Mouse (Mus musculus) adrenal gland, postnatal 10 days (tissue): ENCODE data around the gene Cryzl2. TPM values are rescaled to one million over a fixed set of nuclear protein-coding genes. Genes with fewer than 3 reads are reported as not detected.

Source experiments
- DNase-seq: peaks from one replicate; pipeline ENCODE4 v3.0.0; 2021; ENCODE audit warnings: mixed read lengths
- total RNA-seq, 2 experiments: library from RNA; stranded (reverse); gene quantifications; 2 replicates each; pipeline ENCODE4 v1.2.3; 2021

The Cryzl2 gene
- total RNA-seq, 2 experiments from 2014 or later = 33.8 to 34.5 TPM

DNA sequence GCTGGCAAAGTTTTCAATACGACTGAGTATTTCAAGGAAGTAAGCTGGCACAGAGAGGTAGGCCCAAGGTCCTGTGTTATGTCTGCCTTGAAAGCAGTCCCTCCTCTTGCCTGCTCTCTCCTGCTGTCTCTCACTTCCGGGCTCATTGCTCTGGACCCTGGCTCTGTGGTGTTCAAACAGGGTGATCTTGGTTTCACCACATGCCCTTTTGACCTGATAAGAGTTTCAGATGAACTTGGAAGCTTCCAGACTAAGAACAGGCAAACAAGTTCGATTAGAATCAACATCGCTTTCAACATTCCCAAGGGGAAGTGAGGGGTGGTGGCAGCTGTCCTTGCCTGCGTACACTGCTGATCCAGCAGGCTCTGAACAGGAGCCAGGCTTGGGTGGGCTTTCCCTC, 68.2 kb downstream of the Cryzl2 start:
- DNase-seq = no peak

- DNase-seq = no peak
Observed at GRCm38 (mm10) chr1:157532826-157533460, 74.6 kb downstream of the Cryzl2 start.

- no peak for DNase-seq
Observed at GRCm38 (mm10) chr1:157535571-157535970, 77.2 kb downstream of the Cryzl2 start.

DNA sequence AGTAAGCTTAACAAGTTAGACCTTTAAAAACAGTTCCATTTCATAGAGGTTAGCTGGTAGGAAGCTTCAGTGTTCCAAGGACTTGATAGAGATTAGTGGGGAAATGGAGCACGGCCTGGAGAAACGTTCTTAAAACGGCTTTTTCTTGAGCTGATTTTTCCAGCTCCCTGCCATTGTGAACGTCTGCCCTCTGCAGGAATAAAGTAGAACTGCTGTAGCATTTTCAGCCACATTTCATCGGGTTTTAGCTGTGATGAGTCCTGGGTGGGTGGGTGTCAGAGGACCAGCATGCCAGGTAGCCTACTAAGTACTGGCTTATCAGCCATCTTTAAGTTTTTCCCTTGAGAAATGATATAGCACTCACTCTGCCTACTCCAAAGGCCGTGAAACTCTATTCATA, 78.1 kb downstream of the Cryzl2 start:
- peak; percentile 62 for DNase-seq

- DNase-seq = peak; percentile 58
Observed at GRCm38 (mm10) chr1:157537636-157538035, 79.3 kb downstream of the Cryzl2 start.

Other genes with a start within 250 kb of the Cryzl2 start
- gene Rasal2, start 46.0 kb upstream of the Cryzl2 start, total RNA-seq = 10 to 100 TPM; 13.8 to 16.5 TPM
- 1 to 10 TPM; 4.6 to 6.2 TPM for gene Sec16b, start 48.2 kb downstream of the Cryzl2 start, total RNA-seq